Mouse (Mus musculus): ENCODE measurements at regions not wholly inside any gene's neighbourhood (a gene's known extent, or its start where the extent isn't known, plus 50 kb on each side); places are given as distances from the start of the nearest gene placed in this dataset.

DNA sequence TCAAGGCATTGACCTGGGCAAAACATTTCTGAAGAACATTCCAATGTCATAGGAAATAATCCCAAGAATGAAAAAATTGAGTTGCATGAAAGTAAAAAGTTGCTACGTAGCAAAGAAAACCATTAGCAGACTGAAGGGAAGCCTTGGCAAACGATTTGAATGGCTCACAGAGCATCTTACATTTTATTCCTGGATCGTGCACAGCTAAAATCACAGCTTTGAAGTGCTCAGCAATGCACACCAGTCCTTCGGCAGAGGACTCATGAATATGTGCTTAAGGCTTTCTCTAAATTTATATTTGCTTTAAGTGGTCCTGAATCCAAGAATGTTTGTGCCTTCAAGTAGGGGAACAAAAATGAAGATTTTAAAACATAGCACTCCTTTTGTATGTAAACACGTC, 234.5 kb downstream of the Cog6 start:
- TF ChIP-seq CTCF (IDR thresholded peaks at IDR 0.05; ENCODE audit: low read depth), result no peak
- no peak for TF ChIP-seq EP300 (IDR thresholded peaks at IDR 0.05; ENCODE audit: low read depth)

Data from liver, postnatal 0 days (tissue).